Mouse (Mus musculus) C2C12 (cell line): Measurements from ENCODE around the gene Gbe1. TPM values are rescaled to one million over a fixed set of nuclear protein-coding genes. Genes with fewer than 3 reads are reported as not detected.

ENCODE experiments used
- H3K27me3 ChIP-seq: one replicate; pipeline ENCODE4 v1.6.1; 2011; ENCODE audit not compliant: control insufficient read depth, insufficient read depth, insufficient read length
- H3K36me3 ChIP-seq: one replicate; pipeline ENCODE4 v1.6.1; 2011; ENCODE audit not compliant: control insufficient read depth, insufficient read depth
- H3K4me3 ChIP-seq: one replicate; pipeline ENCODE4 v1.5.1; 2011; ENCODE audit warnings: mild to moderate bottlenecking, control low read depth; ENCODE audit not compliant: poor library complexity, insufficient read depth, severe bottlenecking
- H3K79me2 ChIP-seq: one replicate; pipeline ENCODE4 v1.6.1; 2011; ENCODE audit not compliant: control insufficient read depth, insufficient read depth
- H3K79me3 ChIP-seq: one replicate; pipeline ENCODE4 v1.6.1; 2011; ENCODE audit warnings: low read depth, control low read depth
- H3ac ChIP-seq: one replicate; pipeline ENCODE3; 2011; ENCODE audit warnings: low read depth; ENCODE audit not compliant: control insufficient read depth, insufficient read length
- CEBPB ChIP-seq: IDR thresholded peaks from one replicate; pipeline ENCODE4 v1.6.1; 2011; ENCODE audit warnings: low read depth, mild to moderate bottlenecking, control low read depth, moderate library complexity
- CTCF ChIP-seq: IDR thresholded peaks from one replicate; pipeline ENCODE4 v1.5.1; 2011; ENCODE audit not compliant: control insufficient read depth, insufficient read depth, insufficient read length
- FOSL1 ChIP-seq: IDR thresholded peaks from one replicate; pipeline ENCODE4 v1.8.0; 2011; ENCODE audit warnings: mild to moderate bottlenecking, low read length; ENCODE audit not compliant: poor library complexity, insufficient read depth, severe bottlenecking
- MAX ChIP-seq: IDR thresholded peaks from one replicate; pipeline ENCODE4 v1.6.1; 2011; ENCODE audit warnings: mild to moderate bottlenecking, control low read depth
- MYOD1 ChIP-seq: IDR thresholded peaks from one replicate; pipeline ENCODE4 v1.6.1; 2011; ENCODE audit warnings: low read depth; ENCODE audit not compliant: control insufficient read depth, insufficient read length
- MYOG ChIP-seq: IDR thresholded peaks from one replicate; pipeline ENCODE4 v1.6.1; 2011; ENCODE audit not compliant: control insufficient read depth, insufficient read length; ENCODE audit errors: extremely low read depth
- USF1 ChIP-seq: IDR thresholded peaks from one replicate; pipeline ENCODE4 v1.6.1; 2011; ENCODE audit warnings: low read depth, mild to moderate bottlenecking, control low read depth, moderate library complexity
- polyA plus RNA-seq: library from polyadenylated mRNA; unstranded; fragments of >200 nt; fragmentation: generic; extraction: Trizol; gene quantifications from one replicate; pipeline ENCODE4 v1.2.1, GENCODE M21; 2012; ENCODE audit warnings: missing spikeins

Gene Gbe1
- polyA plus RNA-seq, 1 experiment = 5.5 TPM

DNA sequence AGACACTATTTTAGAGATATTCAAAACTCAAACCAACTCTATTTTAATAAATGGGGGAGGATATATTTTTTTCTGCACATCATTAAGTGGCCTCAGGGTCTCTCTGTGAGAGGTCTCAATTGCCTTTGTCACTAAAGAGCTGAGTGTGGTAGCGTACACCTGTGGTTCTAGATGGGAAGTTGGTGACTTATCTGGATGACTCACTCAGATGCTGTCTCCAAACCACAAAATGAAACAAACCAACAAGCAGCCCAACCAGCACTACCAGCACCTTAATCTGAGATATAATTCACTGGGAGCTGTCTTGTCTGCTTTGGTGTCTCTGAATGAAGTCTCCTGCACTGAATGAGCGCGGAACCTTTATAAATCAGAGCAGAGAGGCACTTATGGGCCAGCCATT, 51.5 kb downstream of the Gbe1 start:
- peak; percentile 40 for TF ChIP-seq MYOD1
- TF ChIP-seq FOSL1 = no peak
- TF ChIP-seq MYOG = no peak
- Histone ChIP-seq H3K79me3 (no peaks in the 10 kb centered on the region), H3K27me3 (no peaks in the 10 kb centered on the region), H3K36me3 (no peaks in the 10 kb centered on the region), H3K79me2 (no peaks in the 10 kb centered on the region), H3ac (no peak overlapping the region), H3K4me3 (no peak overlapping the region)

DNA sequence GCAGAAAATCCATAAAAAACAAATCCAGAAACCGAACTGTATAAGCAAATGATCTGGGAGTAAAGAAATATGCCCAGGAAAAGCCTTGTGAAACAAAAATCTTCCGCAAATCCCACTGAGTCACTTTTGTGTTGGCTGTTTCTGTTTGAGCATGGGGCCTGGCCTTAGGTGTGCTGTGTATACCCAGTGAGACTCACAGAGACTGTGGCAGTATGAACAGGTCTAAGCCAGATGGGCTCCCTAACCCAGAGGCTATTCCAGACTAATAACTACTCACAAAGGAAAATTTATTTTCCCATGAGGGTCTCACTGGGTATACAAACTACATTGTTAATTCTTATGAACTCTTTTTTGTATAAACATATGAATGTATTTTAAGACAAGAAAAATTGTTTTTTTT, 67.3 kb downstream of the Gbe1 start:
- no peak for TF ChIP-seq MYOG
- TF ChIP-seq USF1 = no peak
- no peak for TF ChIP-seq CTCF
- TF ChIP-seq CEBPB = no peak
- TF ChIP-seq MYOD1 = no peak
- TF ChIP-seq MAX = no peak
- TF ChIP-seq FOSL1 = no peak
- H3K36me3 ChIP-seq = no peaks in the 10 kb centered on the region
- no peak overlapping the region for H3K4me3 ChIP-seq
- H3K79me2 ChIP-seq = no peaks in the 10 kb centered on the region
- H3ac ChIP-seq = no peak overlapping the region
- H3K79me3 ChIP-seq = no peaks in the 10 kb centered on the region
- H3K27me3 ChIP-seq = no peaks in the 10 kb centered on the region

DNA sequence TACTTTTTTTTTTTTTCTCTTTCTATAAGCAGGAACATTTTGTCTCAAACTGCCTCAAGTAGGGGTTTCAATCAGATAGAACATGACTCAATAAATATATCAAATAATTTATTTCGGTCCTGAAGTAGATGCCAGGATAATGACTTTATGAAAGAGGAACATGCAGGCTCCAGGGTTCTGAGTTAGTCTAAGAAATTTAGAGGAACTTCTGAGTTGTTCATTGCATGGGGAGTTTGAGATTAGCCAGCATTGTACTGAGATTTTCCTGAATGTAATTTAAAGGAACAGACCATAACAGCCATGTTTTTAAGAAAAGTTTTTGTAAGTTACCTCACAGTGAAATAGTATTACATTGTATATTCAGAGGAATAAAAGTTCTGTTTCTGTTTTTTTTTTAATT, 71.7 kb downstream of the Gbe1 start:
- no peak for TF ChIP-seq CEBPB
- TF ChIP-seq MYOG = no peak
- TF ChIP-seq FOSL1 = no peak
- TF ChIP-seq CTCF = no peak
- Histone ChIP-seq H3K79me2 (no peaks in the 10 kb centered on the region), H3K36me3 (no peaks in the 10 kb centered on the region), H3K79me3 (no peaks in the 10 kb centered on the region), H3K27me3 (no peaks in the 10 kb centered on the region), H3K4me3 (no peak overlapping the region), H3ac (no peak overlapping the region)

DNA sequence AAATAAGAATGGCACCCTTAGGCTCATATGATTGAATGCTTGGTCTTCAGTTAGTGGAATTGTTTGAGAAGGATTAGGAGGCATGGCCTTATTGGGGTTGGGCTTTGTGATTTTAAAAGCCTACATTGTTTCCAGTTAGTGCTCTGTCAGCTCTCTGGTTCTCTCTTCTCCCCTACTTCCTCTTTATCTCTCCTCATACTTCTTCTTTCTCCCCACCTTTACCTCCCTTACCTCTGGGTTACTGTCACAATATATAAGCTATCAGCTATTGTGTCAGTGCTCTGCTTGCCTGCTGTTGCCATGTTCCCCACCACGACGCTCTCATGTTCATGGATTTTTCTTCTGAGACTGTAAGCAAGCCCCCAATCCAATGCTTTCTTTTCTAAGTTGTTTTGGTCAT, 73.6 kb downstream of the Gbe1 start:
- Histone ChIP-seq H3K79me3 (no peaks in the 10 kb centered on the region), H3K36me3 (no peaks in the 10 kb centered on the region), H3K27me3 (no peaks in the 10 kb centered on the region), H3ac (no peak overlapping the region), H3K79me2 (no peaks in the 10 kb centered on the region), H3K4me3 (no peak overlapping the region)
- TF ChIP-seq CEBPB (no peak), CTCF (no peak), MAX (no peak), USF1 (no peak), FOSL1 (no peak), MYOD1 (no peak), MYOG (no peak)

DNA sequence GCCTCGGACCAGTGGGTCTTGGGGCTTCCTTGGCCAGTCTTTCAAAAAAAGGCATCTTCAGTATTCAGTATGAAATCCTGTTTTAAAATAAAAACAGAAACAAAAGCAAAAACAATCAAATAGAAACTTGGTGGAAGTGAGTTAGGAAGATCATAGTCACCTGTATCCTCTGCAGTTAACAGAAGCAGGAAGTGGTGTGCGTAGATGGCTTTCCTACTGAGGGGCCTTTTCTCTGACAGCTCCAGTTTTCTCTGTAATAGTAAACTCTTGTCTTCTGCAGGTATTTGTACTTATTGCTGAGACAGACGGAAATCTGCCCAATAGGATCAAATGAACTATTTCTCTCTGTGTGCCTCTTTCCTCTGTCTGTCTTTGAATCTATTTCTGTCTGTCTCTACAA, 81.5 kb downstream of the Gbe1 start:
- no peaks in the 10 kb centered on the region for H3K36me3 ChIP-seq
- H3K79me2 ChIP-seq = no peaks in the 10 kb centered on the region
- H3K79me3 ChIP-seq = no peaks in the 10 kb centered on the region
- no peak overlapping the region for H3K4me3 ChIP-seq
- H3K27me3 ChIP-seq = no peaks in the 10 kb centered on the region
- TF ChIP-seq MYOD1 = no peak
- no peak overlapping the region for H3ac ChIP-seq

DNA sequence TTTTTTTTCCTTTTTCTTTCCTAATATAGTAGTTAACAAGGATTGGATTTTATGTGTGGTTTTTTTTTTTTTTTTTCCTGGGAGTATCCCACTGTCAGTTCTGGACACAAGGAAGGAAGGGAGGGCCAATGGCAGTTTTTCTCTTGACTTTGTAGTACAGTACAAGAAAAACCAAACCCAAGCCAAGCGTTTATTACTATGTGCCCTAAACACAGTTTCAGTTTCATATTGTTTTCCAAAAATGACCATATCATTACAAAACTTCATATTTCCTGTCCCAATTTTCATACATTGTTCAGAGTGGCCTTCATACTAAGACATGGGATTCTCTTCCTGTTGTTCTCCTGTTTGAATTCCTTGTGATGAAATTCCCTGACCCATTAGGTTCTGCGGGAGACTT, 94.0 kb downstream of the Gbe1 start:
- Histone ChIP-seq H3K27me3 (no peaks in the 10 kb centered on the region), H3K79me3 (no peaks in the 10 kb centered on the region), H3ac (no peak overlapping the region), H3K4me3 (no peak overlapping the region), H3K36me3 (no peaks in the 10 kb centered on the region), H3K79me2 (no peaks in the 10 kb centered on the region)
- TF ChIP-seq FOSL1 (no peak), CTCF (no peak), CEBPB (no peak), MAX (no peak), MYOG (no peak), USF1 (no peak), MYOD1 (no peak)

DNA sequence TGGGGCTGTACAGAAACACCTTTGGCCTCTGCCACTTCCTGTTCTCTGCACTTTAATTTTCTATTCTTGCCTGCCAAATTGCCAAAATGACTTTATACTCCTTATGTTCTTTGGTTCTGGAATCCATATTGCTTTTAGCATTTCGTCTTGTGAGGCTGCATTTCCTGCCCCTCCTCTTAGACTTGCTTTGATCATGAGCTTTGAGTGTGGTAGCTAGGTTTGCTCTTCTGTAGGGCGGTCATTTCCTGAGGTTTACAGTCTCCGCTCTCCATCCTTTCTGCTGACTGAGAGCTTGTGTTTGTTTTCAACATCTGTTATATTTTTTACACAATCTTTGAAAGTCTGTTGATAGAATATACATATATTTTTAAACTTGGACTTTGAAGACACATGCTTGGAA, 107.3 kb downstream of the Gbe1 start:
- TF ChIP-seq MYOG (no peak), CEBPB (no peak), MAX (no peak), CTCF (no peak), FOSL1 (no peak), MYOD1 (no peak), USF1 (no peak)
- no peaks in the 10 kb centered on the region for H3K79me2 ChIP-seq
- H3K4me3 ChIP-seq = no peak overlapping the region
- no peaks in the 10 kb centered on the region for H3K27me3 ChIP-seq
- H3ac ChIP-seq = no peak overlapping the region
- H3K79me3 ChIP-seq = no peaks in the 10 kb centered on the region
- H3K36me3 ChIP-seq = no peaks in the 10 kb centered on the region
